Mouse (Mus musculus) embryo, embryonic 9.5 days (tissue): ENCODE data around the gene Adarb2.
A peak's percentile ranks its signal among the peaks of the same experiment; 100 is the strongest.

Experiments used
- DNase-seq: peaks from one replicate; pipeline ENCODE4 v3.0.0-alpha.2; 2017; ENCODE audit errors: extremely low spot score

Adarb2 gene

GRCm38 (mm10) chr13:8369868-8370387 is 167.3 kb downstream of the Adarb2 start:
- no peak for DNase-seq

GRCm38 (mm10) chr13:8388541-8388940 is 185.9 kb downstream of the Adarb2 start:
- no peak for DNase-seq

- no peak for DNase-seq
Measured at GRCm38 (mm10) chr13:8400265-8401041, 197.8 kb downstream of the Adarb2 start.

DNA sequence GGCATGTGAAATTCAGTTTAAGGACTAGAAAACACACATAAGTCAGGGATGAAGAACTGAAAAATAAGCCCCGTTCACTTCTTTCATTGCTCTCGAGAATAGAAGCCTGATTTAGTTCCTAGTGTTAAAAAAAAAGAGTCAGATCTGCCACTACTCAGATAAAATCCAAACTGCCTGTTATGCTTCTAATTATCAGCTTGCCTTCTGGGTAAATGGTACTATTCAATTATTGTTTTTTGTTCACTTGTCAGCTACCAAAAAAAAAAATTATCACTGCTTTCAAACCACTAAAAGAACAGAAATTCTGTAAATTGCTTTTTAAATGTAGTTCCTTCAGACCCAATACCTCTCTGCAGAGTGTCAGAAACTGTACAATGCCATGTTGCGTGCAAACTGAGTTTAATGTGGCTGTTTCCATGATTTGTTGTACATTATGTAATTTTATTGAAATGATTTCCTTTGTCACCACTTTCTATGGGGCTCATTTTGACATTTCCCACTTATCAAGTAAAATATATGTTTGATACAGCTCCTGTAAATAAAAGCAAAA is 199.7 kb downstream of the Adarb2 start:
- DNase-seq, result no peak

GRCm38 (mm10) chr13:8406020-8406419 is 203.4 kb downstream of the Adarb2 start:
- peak; percentile 19 for DNase-seq

DNA sequence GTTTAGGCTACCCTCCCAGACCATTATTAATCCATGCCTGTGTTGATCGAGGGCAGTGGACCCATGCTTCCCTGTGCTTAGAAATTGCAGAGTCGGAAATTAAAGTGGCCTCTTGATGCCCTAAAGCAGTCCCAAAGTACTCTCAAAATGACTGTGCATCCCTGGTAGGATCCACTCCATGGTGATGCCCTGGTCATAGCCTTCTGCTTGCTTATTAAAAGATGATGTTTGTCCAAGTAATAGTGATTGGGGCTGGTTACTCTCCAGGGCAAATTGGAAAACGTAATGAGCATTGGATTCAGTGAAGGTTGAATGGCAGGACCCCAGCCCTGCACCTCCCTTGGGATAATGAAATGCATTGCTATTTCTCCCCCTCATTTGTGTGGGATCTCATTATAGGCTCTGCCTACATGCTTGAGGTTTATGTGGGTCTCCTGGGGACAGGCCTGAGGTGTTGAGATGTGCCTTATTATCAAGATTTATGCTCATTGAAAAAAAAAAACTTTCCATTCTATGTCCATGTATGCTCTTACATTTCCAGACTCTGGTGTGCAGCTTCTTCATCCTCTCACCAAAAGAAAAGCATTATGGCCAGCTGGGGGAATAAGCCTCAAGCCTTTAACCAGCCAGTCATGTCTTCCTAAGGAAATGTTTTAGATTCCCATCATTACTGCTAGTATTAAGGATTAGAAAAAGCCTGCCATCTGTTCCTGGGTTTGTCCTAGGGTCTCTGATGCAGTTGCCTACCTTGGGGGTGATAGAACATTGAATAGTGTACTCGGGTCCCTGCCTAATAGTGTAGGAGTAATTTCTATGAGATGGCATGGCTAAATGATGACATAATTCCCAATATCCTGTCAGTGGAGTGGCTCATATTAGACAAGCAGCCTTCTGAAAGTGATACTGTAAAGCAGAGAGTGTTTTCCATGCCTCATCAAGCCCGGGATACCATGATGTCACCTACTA is 208.0 kb downstream of the Adarb2 start:
- DNase-seq, result no peak

GRCm38 (mm10) chr13:8424019-8424719 is 221.5 kb downstream of the Adarb2 start:
- DNase-seq, result no peak

DNA sequence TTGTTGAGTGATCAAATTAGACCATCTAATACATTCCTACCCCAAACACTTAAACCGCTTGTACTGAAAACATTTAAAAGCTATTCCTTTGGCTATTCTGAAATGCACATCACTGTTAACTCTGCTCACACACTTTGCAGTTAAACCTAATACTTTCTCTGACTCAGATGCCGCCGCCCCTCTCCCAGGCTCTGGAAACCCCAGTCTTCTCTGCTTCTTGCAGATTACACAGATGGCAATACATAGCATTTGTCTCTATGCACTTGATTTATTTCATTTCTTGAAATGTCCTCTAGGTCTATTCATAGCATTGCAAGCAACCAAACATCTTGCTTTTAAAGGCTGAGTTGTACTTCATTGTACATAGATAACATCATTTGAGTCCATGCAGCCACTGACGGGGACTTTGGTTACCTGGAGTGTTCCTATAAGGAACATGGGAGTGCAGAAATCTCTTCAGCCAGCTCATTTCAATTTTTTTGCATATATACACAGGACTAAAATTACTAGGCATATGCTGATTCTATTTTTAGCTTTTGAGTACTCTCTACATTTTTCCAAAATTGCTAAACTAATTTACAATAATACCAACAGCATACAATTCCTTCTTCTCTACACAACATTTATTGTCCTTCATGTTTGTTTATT is 236.6 kb downstream of the Adarb2 start:
- no peak for DNase-seq

DNA sequence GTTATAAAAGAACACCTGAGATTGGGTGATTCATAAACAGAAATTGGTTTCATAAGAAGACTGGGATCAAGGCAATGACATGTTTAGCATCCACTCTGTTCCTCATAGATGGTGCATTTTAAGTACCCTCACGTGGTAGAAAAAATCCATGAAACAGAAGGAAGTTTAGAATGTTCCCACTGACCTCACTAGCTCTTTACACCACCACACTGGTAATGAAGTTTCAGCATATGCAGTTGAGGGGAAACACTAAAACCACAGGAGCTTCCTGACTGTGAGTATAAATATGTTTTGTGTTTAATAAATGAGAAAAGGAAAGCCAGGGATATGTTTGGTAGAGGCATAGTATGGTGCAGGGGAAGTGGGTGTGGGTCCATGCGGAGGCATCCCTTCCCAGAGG is 242.7 kb downstream of the Adarb2 start:
- DNase-seq, result no peak

DNA sequence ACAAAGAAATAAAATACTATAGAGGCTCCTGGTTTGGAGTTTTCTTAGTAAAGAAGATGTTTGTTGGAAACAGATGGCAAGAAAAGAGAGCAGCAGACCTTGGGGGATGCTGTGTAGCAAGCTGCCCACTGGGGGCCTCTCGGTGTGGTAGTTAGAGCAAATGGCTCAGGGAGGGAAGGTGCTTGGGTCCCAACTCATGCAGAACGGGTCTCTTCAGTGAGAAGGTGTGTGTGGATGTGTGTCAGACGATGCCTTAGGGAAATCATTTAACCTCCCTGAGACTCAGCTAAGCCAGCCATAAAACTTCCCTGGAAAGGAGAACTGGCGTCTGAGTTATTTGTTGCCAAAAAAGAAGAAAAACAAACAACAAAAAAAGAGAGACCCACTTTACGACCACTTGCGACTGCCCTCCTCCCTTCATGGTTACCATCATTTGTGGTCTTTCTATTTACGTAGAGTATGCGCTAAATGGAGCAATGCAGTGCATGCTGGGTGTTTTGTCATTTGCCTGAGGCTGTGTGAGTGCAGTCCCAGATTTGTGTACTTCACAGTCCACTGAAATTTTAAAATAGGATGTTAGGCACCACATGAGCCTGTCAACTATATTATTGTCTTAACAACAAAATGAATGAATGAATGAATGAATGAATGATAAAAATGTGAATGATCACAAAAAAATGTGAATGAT is 245.7 kb downstream of the Adarb2 start:
- no peak for DNase-seq

DNA sequence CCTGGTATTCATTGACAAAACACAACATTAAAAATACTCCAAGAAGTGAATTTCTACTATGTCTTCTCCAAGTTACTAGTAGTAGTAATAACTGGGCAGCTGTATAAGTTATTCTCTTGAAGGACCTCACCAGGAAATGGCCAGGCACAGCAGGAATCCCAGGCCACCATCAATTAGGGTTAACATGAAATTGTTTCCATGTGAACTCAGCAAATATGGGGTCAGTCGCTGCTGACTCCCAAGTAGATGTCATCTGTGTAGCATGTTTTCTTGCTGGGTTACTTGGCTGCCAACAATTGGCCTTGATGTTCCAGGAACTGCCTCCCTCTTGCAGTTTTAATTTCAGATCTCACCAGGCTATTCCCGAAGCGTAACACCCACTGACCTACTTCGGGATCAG is 248.9 kb downstream of the Adarb2 start:
- DNase-seq, result no peak

GRCm38 (mm10) chr13:8456886-8457285 is 254.2 kb downstream of the Adarb2 start:
- no peak for DNase-seq

DNA sequence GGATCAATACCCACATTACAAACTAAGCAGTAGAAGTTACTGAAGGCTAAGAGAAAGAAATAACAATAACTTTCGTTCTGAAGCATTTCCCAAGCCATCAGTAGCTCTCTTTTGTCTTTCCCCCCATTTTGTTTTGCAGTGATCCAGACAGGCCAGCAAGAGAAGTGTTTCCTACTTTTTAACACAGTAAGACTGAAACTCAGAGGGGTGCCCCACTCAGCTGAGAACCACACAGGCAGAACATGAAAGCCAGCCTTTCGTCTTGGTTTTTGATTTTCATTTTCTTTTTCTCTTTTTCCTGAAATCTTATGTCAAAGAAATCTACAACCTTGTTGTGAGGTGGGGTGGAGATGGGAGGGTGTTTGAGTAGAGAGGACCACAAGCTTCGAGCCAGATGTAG is 255.2 kb downstream of the Adarb2 start:
- no peak for DNase-seq

DNA sequence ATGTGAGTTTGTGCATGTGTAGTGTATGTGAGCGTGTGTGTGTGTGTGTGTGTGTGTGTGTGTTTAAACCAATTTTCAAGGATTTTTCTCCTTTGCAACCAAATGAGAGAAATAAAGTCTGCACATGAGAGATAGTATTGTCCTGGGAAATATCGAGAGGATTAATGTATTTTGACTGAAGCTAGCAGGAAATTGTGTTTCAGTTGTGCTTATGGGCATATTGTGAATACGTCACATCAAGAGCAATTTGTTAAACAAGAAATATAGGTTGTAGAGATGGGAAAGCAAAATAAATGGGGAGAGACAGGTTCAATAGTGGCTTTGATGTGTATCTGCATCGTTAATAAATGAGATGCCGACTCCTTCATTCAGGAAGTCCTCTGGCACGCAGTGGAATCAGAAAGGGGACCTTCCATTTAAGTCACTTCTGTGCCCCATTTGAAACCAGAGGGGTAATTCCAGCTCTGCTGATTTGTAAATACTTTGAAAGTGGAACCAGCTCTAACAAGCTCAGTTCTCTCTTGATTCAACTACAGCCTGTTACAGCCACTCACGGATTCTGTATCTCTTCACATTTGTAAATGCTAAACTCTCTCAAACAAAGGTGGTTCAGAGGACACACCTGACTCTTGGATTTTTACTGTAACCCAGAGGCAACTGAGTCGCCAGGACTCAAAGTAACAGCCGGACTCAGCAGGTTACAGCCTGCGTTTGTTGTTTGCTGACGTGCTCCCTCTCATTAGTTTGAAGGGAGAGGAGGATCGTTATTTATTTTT is 265.1 kb downstream of the Adarb2 start:
- DNase-seq, result no peak

- no peak for DNase-seq
Measured at GRCm38 (mm10) chr13:8476237-8476636, 273.6 kb downstream of the Adarb2 start.

- DNase-seq, result no peak
Measured at GRCm38 (mm10) chr13:8478731-8479130, 276.1 kb downstream of the Adarb2 start.

GRCm38 (mm10) chr13:8479970-8480369 is 277.3 kb downstream of the Adarb2 start:
- no peak for DNase-seq

GRCm38 (mm10) chr13:8481347-8481746 is 278.7 kb downstream of the Adarb2 start:
- no peak for DNase-seq

- DNase-seq, result no peak
Measured at GRCm38 (mm10) chr13:8484592-8485272, 282.1 kb downstream of the Adarb2 start.
